Mouse (Mus musculus) midbrain, embryonic 13.5 days (tissue): Measurements from ENCODE around the gene St14. TPM values are rescaled to one million over a fixed set of nuclear protein-coding genes. Genes with fewer than 3 reads are reported as not detected.
A peak's percentile ranks its signal among the peaks of the same experiment; 100 is the strongest.

Experiments
- ATAC-seq: fragments of 200-750 bp; cut with Nextera tagmentation; 2 replicates; pipeline ENCODE4 v1.8.0; 2017; ENCODE audit warnings: mild to moderate bottlenecking, moderate TSS enrichment, moderate library complexity
- H3K27ac ChIP-seq: fragments of 300-500 bp; sonication (generic); 2 replicates; pipeline ENCODE4 v1.5.1; 2015; ENCODE audit warnings: inconsistent platforms, mild to moderate bottlenecking, moderate library complexity
- H3K27me3 ChIP-seq: fragments of 300-500 bp; sonication (generic); 2 replicates; pipeline ENCODE4 v1.6.1; 2015; ENCODE audit warnings: mild to moderate bottlenecking, inconsistent platforms
- H3K36me3 ChIP-seq: fragments of 300-500 bp; sonication (generic); 2 replicates; pipeline ENCODE4 v1.6.1; 2015; ENCODE audit warnings: mild to moderate bottlenecking, inconsistent platforms
- H3K4me1 ChIP-seq: fragments of 300-500 bp; sonication (generic); replicated peaks from 2 replicates; pipeline ENCODE4 v1.6.1; 2015; ENCODE audit warnings: inconsistent platforms
- H3K4me2 ChIP-seq: fragments of 300-500 bp; sonication (generic); replicated peaks from 2 replicates; pipeline ENCODE4 v1.6.1; 2015; ENCODE audit warnings: moderate library complexity, mild to moderate bottlenecking, inconsistent platforms
- H3K4me3 ChIP-seq: fragments of 300-500 bp; sonication (generic); replicated peaks from 2 replicates; pipeline ENCODE4 v1.5.1; 2015; ENCODE audit warnings: mild to moderate bottlenecking, inconsistent platforms
- H3K9ac ChIP-seq: fragments of 300-500 bp; sonication (generic); replicated peaks from 2 replicates; pipeline ENCODE4 v1.6.1; 2015; ENCODE audit warnings: mild to moderate bottlenecking, inconsistent platforms
- H3K9me3 ChIP-seq: fragments of 300-500 bp; sonication (generic); 2 replicates; pipeline ENCODE4 v1.6.1; 2016; ENCODE audit warnings: mild to moderate bottlenecking, inconsistent platforms
- WGBS: fragments of 180-500 bp; shearing (Covaris S2); methylation state at CpG from one replicate; pipeline ENCODE4 v1.1.7; 2015; 5-methylcytosine and 5-hydroxymethylcytosine counted together
- polyA plus RNA-seq: library from polyadenylated mRNA; unstranded; fragments of >200 nt; fragmentation: Nextera tagmentation; extraction: Ambion mirVana; gene quantifications from 2 replicates; pipeline ENCODE4 v1.2.1, GENCODE M21; 2015

Gene St14
- polyA plus RNA-seq, 1 experiment from 2014 or later: 0.57 TPM

GRCm38 (mm10) chr9:31119882-31120532 is 11.6 kb downstream of the St14 start:
- H3K27ac ChIP-seq: no peak overlapping the region
- WGBS: 71% methylated on average over 11 of the region's 11 CpGs
- peaks cover 5% of the 10 kb centered on the region; the same call in 1 of the 2 replicates for H3K4me1 ChIP-seq
- H3K4me2 ChIP-seq: no peak overlapping the region
- no peaks in the 10 kb centered on the region for H3K9me3 ChIP-seq
- no peaks in the 10 kb centered on the region for H3K27me3 ChIP-seq
- H3K9ac ChIP-seq: no peak overlapping the region
- no peaks in the 10 kb centered on the region for H3K36me3 ChIP-seq
- no peak for ATAC-seq
- no peak overlapping the region for H3K4me3 ChIP-seq

DNA sequence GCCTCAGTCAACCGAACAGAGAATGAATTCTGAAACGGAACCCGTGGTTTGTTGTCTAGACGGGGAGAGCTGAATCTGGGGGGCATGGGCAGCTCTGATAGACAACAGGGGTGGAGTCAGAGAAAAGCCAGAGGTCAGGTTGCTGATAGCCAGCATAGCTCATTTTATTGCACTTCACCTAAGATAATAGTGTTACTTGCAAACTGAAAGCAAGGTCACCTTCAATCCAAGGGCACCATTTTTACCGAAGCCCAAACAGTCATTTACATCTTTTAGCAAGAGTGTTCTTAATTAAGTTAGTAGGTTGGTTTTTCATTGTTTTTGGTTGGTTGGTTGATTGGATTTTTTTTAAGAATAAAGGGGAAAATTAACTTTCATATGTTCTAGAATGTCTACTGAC is 12.2 kb downstream of the St14 start:
- Histone ChIP-seq H3K27me3 (no peaks in the 10 kb centered on the region), H3K4me2 (no peak overlapping the region), H3K27ac (no peak overlapping the region), H3K9ac (no peak overlapping the region), H3K4me1 (peaks cover 5% of the 10 kb centered on the region; the same call in 1 of the 2 replicates), H3K9me3 (no peaks in the 10 kb centered on the region), H3K4me3 (no peak overlapping the region), H3K36me3 (no peaks in the 10 kb centered on the region)
- 77% methylated on average over 5 of the region's 5 CpGs for whole genome bisulfite sequencing
- no peak for ATAC-seq

DNA sequence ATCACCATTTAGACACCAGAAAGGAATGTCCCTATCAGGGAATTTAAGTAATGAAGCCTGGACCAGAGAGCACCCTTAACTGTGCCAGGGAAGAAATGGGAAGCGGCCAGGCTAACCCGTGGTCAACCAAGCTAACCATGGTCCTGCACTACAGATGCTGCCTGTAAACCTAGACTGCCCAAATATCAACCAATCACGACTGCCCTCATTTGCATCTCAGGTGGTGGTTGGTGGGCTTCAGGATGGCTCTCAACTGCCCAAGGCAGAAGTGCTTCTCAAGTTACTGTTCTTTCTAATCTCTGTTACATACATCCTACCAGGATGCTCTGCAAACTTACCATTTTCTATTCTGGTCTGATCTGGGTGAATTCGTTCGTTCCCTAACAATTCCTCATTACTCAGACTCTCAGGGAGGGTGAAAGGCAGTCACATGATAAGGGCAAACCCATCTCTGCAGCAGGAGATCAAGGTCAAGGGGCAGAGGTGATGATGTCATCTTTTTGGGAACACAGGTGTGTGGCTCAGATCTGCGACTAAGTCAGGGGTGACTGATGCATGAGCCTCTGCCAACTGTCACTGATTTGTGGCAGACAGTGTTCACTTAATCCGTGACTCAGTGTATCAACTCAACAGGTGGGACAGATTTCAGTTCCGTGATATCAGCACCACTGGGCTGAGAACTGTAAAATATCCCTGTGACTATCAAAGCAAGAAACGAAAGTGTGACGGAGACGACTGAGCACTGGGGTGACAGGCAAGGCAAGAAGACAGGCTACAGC is 12.9 kb downstream of the St14 start:
- H3K4me2 ChIP-seq: no peak overlapping the region
- H3K4me1 ChIP-seq: peaks cover 5% of the 10 kb centered on the region; the same call in 1 of the 2 replicates
- no peaks in the 10 kb centered on the region for H3K9me3 ChIP-seq
- H3K36me3 ChIP-seq: no peaks in the 10 kb centered on the region
- WGBS: 44% methylated on average over 11 of the region's 11 CpGs
- no peaks in the 10 kb centered on the region for H3K27me3 ChIP-seq
- no peak overlapping the region for H3K4me3 ChIP-seq
- H3K9ac ChIP-seq: no peak overlapping the region
- no peak overlapping the region for H3K27ac ChIP-seq
- no peak for ATAC-seq

- H3K27me3 ChIP-seq: no peaks in the 10 kb centered on the region
- H3K4me1 ChIP-seq: peaks cover 5% of the 10 kb centered on the region; the same call in 1 of the 2 replicates
- H3K27ac ChIP-seq: no peak overlapping the region
- H3K4me3 ChIP-seq: no peak overlapping the region
- no peak for ATAC-seq
- no peaks in the 10 kb centered on the region for H3K36me3 ChIP-seq
- 87% methylated on average over 6 of the region's 6 CpGs for WGBS
- no peak overlapping the region for H3K4me2 ChIP-seq
- H3K9me3 ChIP-seq: no peaks in the 10 kb centered on the region
- no peak overlapping the region for H3K9ac ChIP-seq
These were observed 14.2 kb downstream of the St14 start for GRCm38 (mm10) chr9:31117488-31117887.

- WGBS: 94% methylated on average over 11 of the region's 11 CpGs
- no peaks in the 10 kb centered on the region for H3K9me3 ChIP-seq
- H3K36me3 ChIP-seq: no peaks in the 10 kb centered on the region
- no peak overlapping the region for H3K4me3 ChIP-seq
- no peak overlapping the region for H3K4me2 ChIP-seq
- H3K27ac ChIP-seq: no peak overlapping the region
- peaks cover under 1% of the 10 kb centered on the region; the same call in 1 of the 2 replicates for H3K4me1 ChIP-seq
- no peaks in the 10 kb centered on the region for H3K27me3 ChIP-seq
- no peak for ATAC-seq
- H3K9ac ChIP-seq: no peak overlapping the region
These were observed 14.6 kb downstream of the St14 start for GRCm38 (mm10) chr9:31117088-31117487.

DNA sequence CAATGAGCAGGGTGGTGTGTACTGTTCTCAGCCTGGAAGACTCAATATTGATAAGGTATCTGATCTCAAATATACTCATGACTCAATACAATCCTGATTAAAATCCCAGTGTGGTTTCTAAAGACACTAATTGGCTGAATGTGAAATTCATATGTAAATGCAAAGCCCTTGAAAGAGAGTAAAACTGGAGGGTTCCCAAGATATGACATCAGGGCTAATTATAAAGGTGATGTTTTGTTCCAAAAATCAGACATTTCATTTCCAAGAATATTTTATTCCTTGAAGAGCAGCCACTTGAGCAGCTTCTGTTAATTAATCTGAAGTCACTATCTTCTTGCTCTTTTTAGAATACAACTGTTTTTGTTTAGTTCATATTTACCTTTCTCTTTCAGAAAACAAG is 16.1 kb downstream of the St14 start:
- Histone ChIP-seq H3K27me3 (no peaks in the 10 kb centered on the region), H3K36me3 (no peaks in the 10 kb centered on the region), H3K9ac (no peak overlapping the region), H3K4me2 (no peak overlapping the region), H3K27ac (no peak overlapping the region), H3K4me1 (no peaks in the 10 kb centered on the region), H3K4me3 (no peak overlapping the region), H3K9me3 (no peaks in the 10 kb centered on the region)
- no peak for ATAC-seq

GRCm38 (mm10) chr9:31108464-31108863 is 23.2 kb downstream of the St14 start:
- no peak overlapping the region for H3K4me3 ChIP-seq
- no peak overlapping the region for H3K4me2 ChIP-seq
- no peaks in the 10 kb centered on the region for H3K9me3 ChIP-seq
- H3K27me3 ChIP-seq: no peaks in the 10 kb centered on the region
- ATAC-seq: no peak
- no peaks in the 10 kb centered on the region for H3K4me1 ChIP-seq
- no peak overlapping the region for H3K27ac ChIP-seq
- no peak overlapping the region for H3K9ac ChIP-seq
- WGBS: 89% methylated on average over 8 of the region's 8 CpGs
- no peaks in the 10 kb centered on the region for H3K36me3 ChIP-seq

DNA sequence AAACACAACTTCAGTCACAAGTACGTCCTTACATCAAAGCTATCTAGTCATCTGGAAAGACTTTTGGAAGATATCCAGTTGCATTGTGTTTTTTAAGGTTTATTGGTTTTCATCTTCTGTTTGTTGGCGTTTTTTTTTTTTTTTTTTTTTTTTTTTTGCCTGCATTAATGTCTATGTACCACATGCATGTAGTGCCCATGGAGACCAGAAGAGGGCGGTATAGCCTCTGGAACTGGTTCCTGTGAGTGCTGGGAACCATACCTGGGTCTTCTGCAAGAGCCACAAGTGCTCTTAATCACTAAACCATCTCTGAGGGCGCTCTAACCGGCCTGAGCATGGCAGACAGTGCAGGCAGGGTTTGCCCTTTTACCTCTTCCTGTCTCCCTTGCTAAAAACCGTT is 33.5 kb downstream of the St14 start:
- 80% methylated on average over 6 of the region's 6 CpGs for WGBS

GRCm38 (mm10) chr9:31097088-31098082 is 34.3 kb downstream of the St14 start:
- H3K4me1 ChIP-seq: no peaks in the 10 kb centered on the region
- H3K9me3 ChIP-seq: no peaks in the 10 kb centered on the region
- H3K4me3 ChIP-seq: no peak overlapping the region
- no peaks in the 10 kb centered on the region for H3K36me3 ChIP-seq
- H3K4me2 ChIP-seq: no peak overlapping the region
- no peak overlapping the region for H3K27ac ChIP-seq
- no peaks in the 10 kb centered on the region for H3K27me3 ChIP-seq
- WGBS: 78% methylated on average over 20 of the region's 20 CpGs
- ATAC-seq: 0 out of 2 replicates have a peak, but pooled peaks have one; percentile 27
- no peak overlapping the region for H3K9ac ChIP-seq

More for the DNA sequence above, 33.5 kb downstream of the St14 start:
- H3K9me3 ChIP-seq: no peaks in the 10 kb centered on the region
- no peaks in the 10 kb centered on the region for H3K27me3 ChIP-seq
- ATAC-seq: no peak
- no peak overlapping the region for H3K4me3 ChIP-seq
- no peak overlapping the region for H3K27ac ChIP-seq
- no peak overlapping the region for H3K9ac ChIP-seq
- no peaks in the 10 kb centered on the region for H3K36me3 ChIP-seq
- no peak overlapping the region for H3K4me2 ChIP-seq
- H3K4me1 ChIP-seq: no peaks in the 10 kb centered on the region

DNA sequence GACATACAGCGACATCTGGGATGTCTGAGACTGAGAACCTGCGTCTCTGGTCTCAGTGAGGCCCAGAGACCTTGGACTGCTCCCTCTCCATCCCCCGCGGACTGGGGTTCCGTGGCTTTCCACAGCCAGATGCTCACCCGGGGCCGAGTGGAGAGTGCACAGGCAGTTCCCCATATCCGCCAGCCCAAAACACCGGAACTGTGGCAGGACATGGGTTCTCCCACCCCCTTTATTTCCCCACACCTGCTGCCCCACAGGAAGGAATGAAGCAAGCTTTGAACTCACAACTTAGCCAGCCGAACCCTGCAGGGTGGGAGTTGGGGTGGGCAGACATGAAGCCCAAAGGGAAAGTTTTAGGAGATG is 38.8 kb downstream of the St14 start:
- 94% methylated on average over 10 of the region's 10 CpGs for WGBS
- no peak for ATAC-seq

GRCm38 (mm10) chr9:31092111-31092832 is 39.4 kb downstream of the St14 start:
- Histone ChIP-seq H3K4me1 (no peaks in the 10 kb centered on the region), H3K27me3 (no peaks in the 10 kb centered on the region), H3K4me2 (no peak overlapping the region), H3K9me3 (no peaks in the 10 kb centered on the region), H3K9ac (no peak overlapping the region), H3K27ac (no peak overlapping the region), H3K4me3 (no peak overlapping the region), H3K36me3 (no peaks in the 10 kb centered on the region)
- no peak for ATAC-seq
- WGBS: 92% methylated on average over 18 of the region's 18 CpGs

More for the DNA sequence above, 38.8 kb downstream of the St14 start:
- no peak overlapping the region for H3K4me2 ChIP-seq
- H3K9ac ChIP-seq: no peak overlapping the region
- no peaks in the 10 kb centered on the region for H3K9me3 ChIP-seq
- H3K27me3 ChIP-seq: no peaks in the 10 kb centered on the region
- H3K27ac ChIP-seq: no peak overlapping the region
- no peaks in the 10 kb centered on the region for H3K36me3 ChIP-seq
- no peak overlapping the region for H3K4me3 ChIP-seq
- no peaks in the 10 kb centered on the region for H3K4me1 ChIP-seq
